Mouse (Mus musculus) adrenal gland, postnatal 4 days (tissue): ENCODE results near the gene Ebf1. TPM values are rescaled to one million over a fixed set of nuclear protein-coding genes. Genes with fewer than 3 reads are reported as not detected.

Source experiments
- DNase-seq, 2 experiments: peaks; one replicate each; pipeline ENCODE4 v3.0.0; 2021 to 2022; ENCODE audit warnings: low spot score in 2 of 2, mixed read lengths in 2 of 2
- total RNA-seq, 2 experiments: library from RNA; stranded (reverse); gene quantifications; 2 replicates each; pipeline ENCODE4 v1.2.3; 2021

Ebf1 gene
- total RNA-seq, 2 experiments from 2014 or later, result 32.5 to 36.8 TPM

DNA sequence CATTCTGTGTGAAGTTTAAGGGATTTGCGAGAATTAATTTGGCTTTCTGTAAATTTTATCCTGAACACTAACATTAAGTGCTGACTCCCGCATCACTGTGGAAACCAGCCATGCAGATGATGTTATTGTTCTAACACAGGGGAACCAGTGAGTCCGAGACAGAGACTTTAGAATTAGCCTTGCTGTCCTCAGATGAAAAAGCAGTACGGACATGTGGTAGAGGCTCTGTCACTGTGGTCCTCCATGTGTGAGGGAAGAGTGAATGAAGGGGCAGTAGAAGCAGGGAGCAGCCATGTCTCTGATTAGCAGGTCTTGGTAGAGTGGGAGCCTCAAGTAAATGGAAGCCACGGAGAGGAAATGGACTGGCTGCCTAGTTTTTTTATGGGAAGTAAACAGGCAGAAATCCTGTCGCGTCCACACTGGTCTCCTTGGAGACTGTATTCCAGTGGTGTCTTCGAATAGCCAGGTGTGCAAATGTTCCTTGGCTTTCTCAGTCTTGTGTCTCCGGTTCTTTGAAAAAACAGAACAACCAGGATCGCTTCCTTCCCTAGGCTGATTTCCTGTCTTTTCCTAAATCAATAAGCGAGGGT is 84.2 kb downstream of the Ebf1 start:
- DNase-seq, result no peak

GRCm38 (mm10) chr11:44701864-44702263 is 84.7 kb downstream of the Ebf1 start:
- no peak for DNase-seq

DNA sequence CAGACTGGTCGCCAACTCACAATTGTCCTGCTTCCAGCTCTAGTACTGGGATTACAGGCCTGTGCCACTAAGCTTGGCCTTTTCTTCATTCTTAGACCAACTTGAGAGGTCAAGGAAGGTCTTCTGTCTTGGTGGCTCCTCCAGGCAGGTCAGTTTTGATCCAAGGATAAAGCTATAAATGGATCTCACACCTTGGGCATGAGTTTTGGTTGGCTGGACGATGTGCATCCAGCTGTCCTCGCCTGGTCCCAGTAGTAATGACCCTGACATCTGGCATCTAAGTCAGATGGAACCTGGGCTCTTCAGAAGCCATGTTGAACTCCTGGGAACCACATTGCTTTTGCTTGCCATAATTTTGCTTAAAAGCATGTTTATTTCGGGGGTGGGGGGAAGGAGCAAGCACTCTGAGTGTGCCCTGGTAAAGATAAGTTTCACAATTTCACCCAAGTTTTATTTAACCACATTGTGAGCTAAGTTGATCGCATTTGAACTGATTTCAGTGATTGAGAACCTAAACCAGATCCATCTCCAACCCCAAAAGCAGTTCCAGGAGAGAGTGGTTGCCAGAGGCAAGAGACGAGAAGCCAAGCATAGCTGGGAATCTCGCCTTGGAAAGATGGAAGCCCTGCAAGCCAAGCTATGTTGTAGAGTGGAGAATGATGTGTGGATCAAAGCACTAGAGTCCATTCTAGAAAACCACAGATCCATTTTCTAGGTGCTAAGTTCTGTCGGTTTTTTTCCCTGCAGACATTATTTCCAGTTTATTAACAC is 85.8 kb downstream of the Ebf1 start:
- DNase-seq, result no peak

GRCm38 (mm10) chr11:44703951-44704350 is 86.8 kb downstream of the Ebf1 start:
- DNase-seq, result no peak

- DNase-seq, result no peak
Measured at GRCm38 (mm10) chr11:44705811-44706210, 88.7 kb downstream of the Ebf1 start.

DNA sequence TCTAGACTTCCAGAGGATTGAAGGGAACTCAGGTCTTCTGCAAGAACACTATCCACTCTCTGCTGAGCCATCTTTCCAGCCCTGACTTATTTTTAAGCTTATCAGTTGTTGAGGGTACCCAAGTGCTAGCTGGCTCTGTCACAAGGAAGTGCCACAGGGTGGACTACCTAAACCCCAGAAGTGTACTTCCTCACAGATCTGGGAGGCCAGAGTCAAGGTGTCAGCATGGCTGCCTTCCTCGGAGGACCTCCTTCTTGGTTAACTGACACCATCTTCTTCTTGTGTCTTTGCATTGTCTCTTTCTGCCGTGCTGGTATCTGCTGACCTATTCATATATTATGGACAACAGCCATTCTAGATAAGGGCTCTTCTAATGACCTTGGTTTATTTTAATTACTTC is 89.3 kb downstream of the Ebf1 start:
- DNase-seq, result no peak

- no peak for DNase-seq
Measured at GRCm38 (mm10) chr11:44707381-44708289, 90.5 kb downstream of the Ebf1 start.

DNA sequence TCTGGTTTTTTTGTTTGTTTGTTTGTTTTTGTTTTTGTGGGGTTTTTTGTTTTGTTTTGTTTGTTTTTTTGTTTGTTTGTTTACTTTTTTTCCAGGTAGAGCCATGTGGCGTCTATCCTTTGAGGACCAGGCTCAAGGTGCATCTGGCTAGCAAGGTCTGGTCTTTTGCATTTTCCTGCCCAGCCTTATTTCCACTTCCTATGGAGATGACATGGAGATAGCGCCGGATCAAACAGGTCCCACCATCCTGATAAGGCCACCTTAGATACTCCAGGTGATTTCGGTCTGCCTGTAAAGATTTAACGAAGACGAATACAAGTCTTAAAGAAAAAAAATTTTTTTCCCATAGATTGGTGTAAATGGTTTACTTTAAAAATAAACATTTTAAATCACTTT is 91.2 kb downstream of the Ebf1 start:
- no peak for DNase-seq

DNA sequence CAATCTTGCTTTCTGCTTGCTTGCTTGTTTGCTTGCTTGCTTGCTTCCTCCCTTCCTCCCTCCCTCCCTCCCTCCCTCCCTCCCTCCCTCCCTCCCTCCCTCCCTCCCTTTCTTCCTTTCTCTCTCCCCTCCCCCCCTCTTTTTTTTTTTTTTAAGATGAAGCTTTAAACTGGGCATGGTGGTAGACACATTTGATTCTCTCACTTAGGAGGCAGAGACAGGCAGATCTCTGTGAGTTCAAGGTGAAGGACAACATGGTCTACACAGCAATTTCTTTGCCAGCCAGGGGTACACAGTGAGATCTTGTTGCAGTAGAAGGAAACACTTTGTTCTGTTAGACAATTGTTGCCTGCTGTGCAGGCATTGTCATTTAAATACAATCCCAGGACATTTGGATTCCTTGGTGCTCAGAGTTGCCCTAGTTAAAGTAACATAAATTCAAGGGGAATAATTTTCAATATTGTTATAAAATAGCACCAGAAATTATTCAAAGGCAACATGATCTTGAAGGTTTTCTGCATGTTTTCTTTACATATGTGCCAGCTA is 92.0 kb downstream of the Ebf1 start:
- DNase-seq, result no peak

GRCm38 (mm10) chr11:44709869-44710460 is 92.8 kb downstream of the Ebf1 start:
- DNase-seq, result no peak

- DNase-seq, result no peak
Measured at GRCm38 (mm10) chr11:44710861-44711260, 93.7 kb downstream of the Ebf1 start.

GRCm38 (mm10) chr11:44714188-44714587 is 97.1 kb downstream of the Ebf1 start:
- DNase-seq, result no peak

GRCm38 (mm10) chr11:44715776-44716175 is 98.7 kb downstream of the Ebf1 start:
- DNase-seq, result no peak

GRCm38 (mm10) chr11:44716928-44717327 is 99.8 kb downstream of the Ebf1 start:
- no peak for DNase-seq

- no peak for DNase-seq
Measured at GRCm38 (mm10) chr11:44717636-44718035, 100.5 kb downstream of the Ebf1 start.

- DNase-seq, result no peak
Measured at GRCm38 (mm10) chr11:44721976-44722375, 104.9 kb downstream of the Ebf1 start.

DNA sequence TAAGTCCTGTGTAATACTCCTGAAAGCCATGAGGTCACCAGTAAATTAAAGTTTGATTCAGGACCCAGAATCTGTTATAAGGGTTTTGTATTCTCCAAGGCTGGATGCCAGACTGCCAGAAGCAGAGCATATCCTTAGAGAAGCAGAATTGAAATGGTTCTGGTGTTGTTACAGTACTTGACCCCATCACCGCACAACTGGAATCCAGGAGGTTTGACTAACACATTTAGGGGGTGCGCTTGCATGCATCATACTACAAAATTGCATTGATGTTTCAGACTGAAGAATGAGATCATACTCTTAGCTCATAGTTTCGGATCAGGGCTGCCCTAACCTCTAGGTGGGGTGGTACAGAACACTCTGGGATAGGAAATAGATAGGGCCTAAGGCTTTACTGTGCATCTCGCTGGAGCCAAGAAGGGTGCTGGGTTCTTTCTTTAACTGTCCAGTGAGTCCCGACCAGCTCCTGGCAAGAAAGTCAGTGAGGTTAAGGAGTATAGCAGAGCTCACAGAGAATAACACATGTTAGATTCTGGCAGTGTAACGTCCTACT is 106.9 kb downstream of the Ebf1 start:
- no peak for DNase-seq

DNA sequence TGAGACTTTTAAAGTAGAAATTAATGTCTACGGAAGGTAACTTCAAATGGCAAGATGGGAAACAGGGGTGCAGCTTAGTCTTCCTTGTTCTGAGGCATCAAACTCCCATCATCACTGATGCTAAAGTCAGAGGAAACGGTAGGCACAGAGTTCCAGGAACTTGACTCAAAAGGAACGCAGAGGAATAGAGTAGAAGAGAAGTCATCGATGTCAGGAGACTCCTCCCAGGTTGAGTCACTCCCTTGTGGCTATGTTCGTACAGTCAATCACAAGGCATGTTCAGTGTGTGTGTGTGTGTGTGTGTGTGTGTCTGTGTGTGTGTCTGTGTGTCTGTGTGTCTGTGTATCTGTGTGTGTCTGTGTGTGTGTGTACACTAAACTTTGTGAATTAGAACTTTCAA is 108.6 kb downstream of the Ebf1 start:
- no peak for DNase-seq

DNA sequence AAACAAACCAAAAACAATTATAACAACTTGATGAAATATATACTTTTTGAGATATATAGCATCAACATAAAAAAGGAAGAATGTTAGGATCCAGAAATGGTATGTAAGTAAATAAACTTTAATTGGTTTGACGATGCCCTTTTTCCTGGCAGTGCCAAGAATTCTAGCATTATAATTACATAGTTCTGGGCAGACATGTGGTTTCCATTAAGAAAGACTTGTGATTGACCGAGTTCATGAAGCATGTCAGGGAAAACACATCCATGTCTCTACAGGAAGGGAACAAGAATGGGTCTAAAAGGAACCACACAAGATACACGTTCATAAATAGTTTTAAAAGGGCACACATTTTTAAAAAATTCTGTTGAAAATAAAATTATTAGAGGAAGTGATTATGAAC is 110.3 kb downstream of the Ebf1 start:
- no peak for DNase-seq

- no peak for DNase-seq
Measured at GRCm38 (mm10) chr11:44727821-44728220, 110.7 kb downstream of the Ebf1 start.

DNA sequence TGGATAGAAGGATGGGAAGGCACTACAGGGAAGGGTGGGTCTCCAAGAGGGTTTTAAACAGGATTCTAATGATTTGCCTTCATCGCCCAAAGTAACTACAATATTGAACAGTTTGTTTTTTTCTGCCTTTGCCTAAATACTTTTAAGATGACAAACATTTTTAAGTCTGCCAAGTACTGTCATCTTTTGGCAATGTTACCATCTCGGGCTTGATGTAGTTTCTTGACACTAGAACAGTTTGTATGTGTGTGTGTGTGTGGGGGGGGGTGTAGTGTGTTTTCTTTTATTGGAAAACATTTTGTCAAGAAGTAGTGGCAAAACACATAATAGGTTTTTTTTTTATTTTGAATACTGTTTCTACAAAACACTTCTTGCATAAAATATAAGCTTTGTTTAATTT is 111.2 kb downstream of the Ebf1 start:
- DNase-seq, result no peak
